Mouse (Mus musculus) liver, embryonic 14.5 days (tissue): ENCODE data around the gene Lsamp.

ENCODE experiments used
- CTCF ChIP-seq: IDR thresholded peaks from 2 replicates; pipeline ENCODE4 v1.5.1; 2016; ENCODE audit warnings: antibody characterized with exemption, low read depth, control low read depth
- EP300 ChIP-seq: IDR thresholded peaks from 2 replicates; pipeline ENCODE4 v1.6.1; 2016; ENCODE audit warnings: antibody characterized with exemption, low read depth

- TF ChIP-seq CTCF (no peak), EP300 (no peak)
These were observed 963.9 kb downstream of the Lsamp start for GRCm38 (mm10) chr16:40948013-40948412.
